Mouse (Mus musculus) heart, embryonic 10.5 days (tissue): Measurements from ENCODE around the gene Nanp. TPM values are rescaled to one million over a fixed set of nuclear protein-coding genes. Genes with fewer than 3 reads are reported as not detected.

Experiments used
- DNase-seq: peaks from one replicate; pipeline ENCODE4 v3.0.0-alpha.2; 2017; ENCODE audit warnings: low spot score
- H3K27ac ChIP-seq: fragments of 300-500 bp; sonication (generic); 2 replicates; pipeline ENCODE4 v1.5.1; 2016; ENCODE audit warnings: mild to moderate bottlenecking
- H3K27me3 ChIP-seq: fragments of 300-500 bp; sonication (generic); 2 replicates; pipeline ENCODE4 v1.6.1; 2016; ENCODE audit warnings: mild to moderate bottlenecking; ENCODE audit not compliant: poor library complexity, insufficient read depth, severe bottlenecking
- H3K36me3 ChIP-seq: fragments of 300-500 bp; sonication (generic); 2 replicates; pipeline ENCODE4 v1.6.1; 2016; ENCODE audit warnings: mild to moderate bottlenecking, moderate library complexity
- H3K4me1 ChIP-seq: fragments of 300-500 bp; sonication (generic); 2 replicates; pipeline ENCODE4 v1.6.1; 2016; ENCODE audit warnings: mild to moderate bottlenecking
- H3K4me3 ChIP-seq: fragments of 300-500 bp; sonication (generic); 2 replicates; pipeline ENCODE4 v1.5.1; 2016; ENCODE audit warnings: mild to moderate bottlenecking, moderate library complexity
- H3K9me3 ChIP-seq: fragments of 300-500 bp; sonication (generic); 2 replicates; pipeline ENCODE4 v1.6.1; 2016; ENCODE audit warnings: mild to moderate bottlenecking, moderate library complexity
- WGBS: fragments of 180-500 bp; shearing (Covaris S2); methylation state at CpG from one replicate; pipeline ENCODE4 v1.1.7; 2016; 5-methylcytosine and 5-hydroxymethylcytosine counted together
- polyA plus RNA-seq: library from polyadenylated mRNA; unstranded; fragments of >200 nt; fragmentation: Nextera tagmentation; extraction: Ambion mirVana; gene quantifications from 2 replicates; pipeline ENCODE4 v1.2.1, GENCODE M21; 2016

Nanp gene
- 33.2 and 39.9 TPM in 2 replicates for polyA plus RNA-seq

GRCm38 (mm10) chr2:151039232-151039695 lies at the start of gene Nanp, which contains the start of gene Ninl:
Gene Nanp, minus strand, starts transcription at chr2:151039398.
Gene Ninl, minus strand, starts transcription at chr2:151039382.
- Histone ChIP-seq H3K9me3 (no peaks in the 10 kb centered on the region), H3K4me1 (peaks cover 14% of the 10 kb centered on the region), H3K27me3 (no peaks in the 10 kb centered on the region), H3K4me3 (peak within 1 kb of the TSS; percentile 95), H3K36me3 (no peaks in the 10 kb centered on the region), H3K27ac (peak within 1 kb of the TSS; percentile 97)
- 1% methylated on average over 34 of the region's 34 CpGs for WGBS
- DNase-seq = peak; percentile 98

DNA sequence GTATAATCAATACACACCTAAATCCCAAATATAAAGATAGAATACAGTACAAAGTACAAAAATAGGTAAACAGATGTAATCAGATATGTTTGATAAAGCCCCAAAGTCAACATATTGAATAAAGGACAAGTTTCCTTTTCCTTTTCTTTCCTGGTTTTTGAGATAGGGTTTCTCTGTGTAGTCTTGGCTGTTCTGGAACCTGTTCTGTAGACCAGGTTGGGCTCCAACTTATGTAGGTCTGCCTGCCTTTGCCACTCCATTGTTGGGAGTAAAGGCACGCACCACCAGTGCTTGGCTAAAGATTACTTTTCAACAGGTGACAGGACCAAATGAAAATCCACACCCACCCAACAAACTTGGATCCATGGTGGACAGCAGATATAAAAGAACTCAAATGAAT lies 17.4 kb upstream of the Nanp start:
- no peak overlapping the region for H3K4me3 ChIP-seq
- no peaks in the 10 kb centered on the region for H3K36me3 ChIP-seq
- no peak for DNase-seq
- no peaks in the 10 kb centered on the region for H3K27me3 ChIP-seq
- H3K4me1 ChIP-seq = no peaks in the 10 kb centered on the region
- 70% methylated on average over 1 of the region's 1 CpGs for WGBS
- H3K9me3 ChIP-seq = no peaks in the 10 kb centered on the region
- no peak overlapping the region for H3K27ac ChIP-seq

- WGBS = 77% methylated on average over 1 of the region's 1 CpGs
- Histone ChIP-seq H3K4me3 (no peak overlapping the region), H3K36me3 (no peaks in the 10 kb centered on the region), H3K27me3 (no peaks in the 10 kb centered on the region), H3K4me1 (peaks cover 14% of the 10 kb centered on the region), H3K9me3 (no peaks in the 10 kb centered on the region), H3K27ac (no peak overlapping the region)
- DNase-seq = no peak
Measured at GRCm38 (mm10) chr2:151040411-151040810, 1.2 kb upstream of the Nanp start.

GRCm38 (mm10) chr2:151039726-151040125 lies 528 bp upstream of the Nanp start:
- peaks cover 14% of the 10 kb centered on the region for H3K4me1 ChIP-seq
- DNase-seq = no peak
- H3K4me3 ChIP-seq = peak overlapping the region; percentile 95
- H3K9me3 ChIP-seq = no peaks in the 10 kb centered on the region
- peak overlapping the region; percentile 97 for H3K27ac ChIP-seq
- 40% methylated on average over 8 of the region's 8 CpGs for WGBS
- no peaks in the 10 kb centered on the region for H3K36me3 ChIP-seq
- no peaks in the 10 kb centered on the region for H3K27me3 ChIP-seq

GRCm38 (mm10) chr2:151038811-151039222 lies 381 bp downstream of the Nanp start:
- under 1% methylated on average over 30 of the region's 30 CpGs for WGBS
- peak overlapping the region; percentile 97 for H3K27ac ChIP-seq
- no peaks in the 10 kb centered on the region for H3K27me3 ChIP-seq
- peak overlapping the region; percentile 95 for H3K4me3 ChIP-seq
- peaks cover 14% of the 10 kb centered on the region for H3K4me1 ChIP-seq
- peak; percentile 83 for DNase-seq
- no peaks in the 10 kb centered on the region for H3K9me3 ChIP-seq
- H3K36me3 ChIP-seq = no peaks in the 10 kb centered on the region

- peak; percentile 85 for DNase-seq
- Histone ChIP-seq H3K27me3 (no peaks in the 10 kb centered on the region), H3K4me1 (peaks cover 14% of the 10 kb centered on the region), H3K9me3 (no peaks in the 10 kb centered on the region), H3K27ac (peak overlapping the region; percentile 97), H3K4me3 (peak overlapping the region; percentile 95), H3K36me3 (no peaks in the 10 kb centered on the region)
- 62% methylated on average over 18 of the region's 18 CpGs for WGBS
Measured at GRCm38 (mm10) chr2:151037876-151038552, 1.2 kb downstream of the Nanp start.

DNA sequence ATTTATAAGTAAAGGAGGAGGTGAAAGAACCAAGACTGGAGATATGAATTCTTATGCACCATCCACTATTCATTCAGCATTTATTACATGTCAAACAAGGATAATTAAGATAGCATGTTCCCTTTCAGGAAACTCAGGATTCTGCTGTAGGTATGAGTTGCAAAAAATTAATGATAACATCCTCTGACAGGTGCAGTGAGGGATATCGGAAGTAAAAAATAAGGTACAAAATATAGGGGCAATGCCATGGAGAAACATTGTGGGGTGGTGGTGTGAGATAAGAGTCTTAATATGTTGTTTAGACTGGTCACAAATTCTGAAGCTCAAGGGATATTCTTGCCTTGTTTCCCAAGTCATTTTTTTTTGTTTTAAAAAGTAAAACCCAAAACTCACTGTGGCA lies 1.9 kb downstream of the Nanp start:
- Histone ChIP-seq H3K4me3 (no peak overlapping the region), H3K4me1 (peaks cover 14% of the 10 kb centered on the region), H3K27ac (peak overlapping the region; percentile 97; the same call in 1 of the 2 replicates), H3K27me3 (no peaks in the 10 kb centered on the region), H3K36me3 (no peaks in the 10 kb centered on the region), H3K9me3 (no peaks in the 10 kb centered on the region)
- WGBS = 90% methylated on average over 1 of the region's 1 CpGs
- DNase-seq = no peak

- Histone ChIP-seq H3K4me3 (no peak overlapping the region), H3K36me3 (no peaks in the 10 kb centered on the region), H3K27me3 (no peaks in the 10 kb centered on the region), H3K9me3 (no peaks in the 10 kb centered on the region), H3K4me1 (peaks cover 14% of the 10 kb centered on the region), H3K27ac (no peak overlapping the region)
- 59% methylated on average over 2 of the region's 2 CpGs for WGBS
- no peak for DNase-seq
Measured at GRCm38 (mm10) chr2:151036721-151037120, 2.5 kb downstream of the Nanp start.

DNA sequence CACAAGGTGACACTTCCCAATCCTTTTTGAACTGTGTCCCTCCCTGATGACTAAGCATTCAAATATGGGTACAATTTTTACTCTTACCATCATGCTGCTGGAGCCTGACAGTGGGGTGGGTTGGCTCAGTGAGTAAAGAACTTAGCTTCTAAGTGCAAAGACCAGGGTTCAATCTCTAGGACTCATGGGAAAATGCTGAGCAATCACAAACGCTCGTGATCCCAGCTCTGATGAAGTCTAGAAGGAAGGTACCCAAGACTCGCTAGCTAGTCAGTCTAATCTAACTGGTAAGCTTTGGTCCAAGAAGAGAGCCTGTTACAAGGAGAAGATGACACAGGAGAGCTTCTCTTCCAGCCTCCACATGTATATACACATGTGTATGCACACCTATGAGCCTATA lies 4.8 kb downstream of the Nanp start:
- no peak overlapping the region for H3K27ac ChIP-seq
- DNase-seq = no peak
- no peaks in the 10 kb centered on the region for H3K9me3 ChIP-seq
- H3K4me3 ChIP-seq = no peak overlapping the region
- WGBS = 87% methylated on average over 3 of the region's 3 CpGs
- peaks cover 10% of the 10 kb centered on the region for H3K4me1 ChIP-seq
- H3K36me3 ChIP-seq = peaks cover under 1% of the 10 kb centered on the region; the same call in 1 of the 2 replicates
- H3K27me3 ChIP-seq = no peaks in the 10 kb centered on the region

GRCm38 (mm10) chr2:151021158-151021557 lies 18.0 kb downstream of the Nanp start:
- no peaks in the 10 kb centered on the region for H3K36me3 ChIP-seq
- no peak for DNase-seq
- H3K27me3 ChIP-seq = no peaks in the 10 kb centered on the region
- 82% methylated on average over 10 of the region's 10 CpGs for WGBS
- H3K4me1 ChIP-seq = no peaks in the 10 kb centered on the region
- no peak overlapping the region for H3K4me3 ChIP-seq
- no peaks in the 10 kb centered on the region for H3K9me3 ChIP-seq
- no peak overlapping the region for H3K27ac ChIP-seq

DNA sequence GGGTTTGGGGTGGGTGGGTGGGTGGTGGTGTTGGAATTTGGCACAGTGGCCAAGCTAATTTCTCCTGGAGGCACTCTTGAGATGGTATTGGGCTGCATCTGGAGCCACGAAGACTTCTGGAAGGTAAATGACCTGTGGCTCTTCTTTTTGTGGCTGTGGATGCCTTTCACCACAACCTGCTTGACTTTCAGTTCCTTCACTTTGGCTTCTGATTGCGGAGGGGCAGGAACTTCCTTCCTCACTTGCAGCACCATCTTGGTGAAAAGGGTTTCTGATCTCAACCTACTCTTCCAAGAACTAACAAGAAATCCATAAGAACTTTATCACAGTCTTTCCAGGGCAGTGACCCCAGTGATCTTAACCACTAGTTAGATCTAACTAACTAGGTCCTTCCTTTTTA lies 23.9 kb downstream of the Nanp start:
- peaks cover 3% of the 10 kb centered on the region; the same call in 1 of the 2 replicates for H3K27me3 ChIP-seq
- H3K4me1 ChIP-seq = no peaks in the 10 kb centered on the region
- H3K9me3 ChIP-seq = no peaks in the 10 kb centered on the region
- no peaks in the 10 kb centered on the region for H3K36me3 ChIP-seq
- H3K27ac ChIP-seq = no peak overlapping the region
- peak; percentile 58 for DNase-seq
- WGBS = 69% methylated on average over 2 of the region's 2 CpGs
- no peak overlapping the region for H3K4me3 ChIP-seq

DNA sequence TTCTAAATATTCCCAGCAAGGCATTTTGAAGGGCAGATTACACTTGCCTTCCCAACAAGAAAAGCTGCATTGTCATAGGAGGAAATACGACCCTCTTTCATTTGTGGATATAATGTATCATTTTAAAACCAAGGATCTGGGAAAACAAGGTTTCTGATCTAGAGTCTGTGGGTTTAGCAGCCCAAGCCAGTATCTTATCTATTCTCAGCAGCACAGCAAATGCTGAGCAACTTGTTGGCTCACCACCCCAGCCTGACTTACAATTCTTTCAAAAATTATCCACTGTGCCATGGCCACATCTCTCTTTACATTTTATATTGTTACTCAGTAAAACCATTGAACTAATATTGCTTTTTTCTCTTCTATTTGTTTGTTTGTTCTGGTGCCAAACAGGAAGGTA lies 27.9 kb downstream of the Nanp start:
- Histone ChIP-seq H3K36me3 (no peaks in the 10 kb centered on the region), H3K4me3 (no peak overlapping the region), H3K27ac (no peak overlapping the region), H3K4me1 (0 out of 2 replicates have a peak, but pooled peaks cover 10% of the 10 kb centered on the region), H3K27me3 (peaks cover 3% of the 10 kb centered on the region; the same call in 1 of the 2 replicates), H3K9me3 (no peaks in the 10 kb centered on the region)
- 69% methylated on average over 1 of the region's 1 CpGs for WGBS
- peak; percentile 59 for DNase-seq

DNA sequence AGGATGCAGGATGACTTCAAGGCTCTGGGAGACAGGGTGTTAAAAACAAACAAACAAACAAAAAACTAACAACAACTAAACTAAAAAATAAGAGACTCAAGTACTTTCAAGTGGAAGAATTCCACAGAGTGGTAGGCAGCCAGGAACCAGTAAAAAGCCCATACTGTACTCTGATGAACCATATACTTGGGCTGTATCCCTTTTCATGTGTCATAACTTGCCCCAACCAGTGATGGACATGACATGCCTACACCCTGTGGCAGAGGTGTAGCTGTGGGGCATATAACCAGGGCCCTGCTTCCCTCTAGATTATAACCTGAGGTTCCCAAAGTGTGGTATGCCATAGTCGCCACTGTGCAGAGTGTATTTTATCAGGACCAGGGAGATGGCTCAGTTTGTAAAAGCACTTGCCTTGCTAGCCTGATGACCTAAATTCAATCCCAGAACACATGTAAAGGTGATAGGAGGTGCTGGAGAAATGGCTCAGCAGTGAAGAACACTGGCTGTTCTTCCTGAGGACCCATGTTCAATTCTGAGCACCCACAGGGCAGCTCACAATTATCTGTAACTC lies 29.6 kb downstream of the Nanp start:
- H3K27me3 ChIP-seq = peaks cover 3% of the 10 kb centered on the region; the same call in 1 of the 2 replicates
- H3K9me3 ChIP-seq = no peaks in the 10 kb centered on the region
- 0 out of 2 replicates have a peak, but pooled peaks cover 14% of the 10 kb centered on the region for H3K4me1 ChIP-seq
- no peaks in the 10 kb centered on the region for H3K36me3 ChIP-seq
- WGBS = 59% methylated on average over 1 of the region's 1 CpGs
- H3K4me3 ChIP-seq = peak overlapping the region; percentile 74
- DNase-seq = no peak
- H3K27ac ChIP-seq = no peak overlapping the region
